ENCODE assay signal across 23 mouse cellular contexts in the genomic region with DNA sequence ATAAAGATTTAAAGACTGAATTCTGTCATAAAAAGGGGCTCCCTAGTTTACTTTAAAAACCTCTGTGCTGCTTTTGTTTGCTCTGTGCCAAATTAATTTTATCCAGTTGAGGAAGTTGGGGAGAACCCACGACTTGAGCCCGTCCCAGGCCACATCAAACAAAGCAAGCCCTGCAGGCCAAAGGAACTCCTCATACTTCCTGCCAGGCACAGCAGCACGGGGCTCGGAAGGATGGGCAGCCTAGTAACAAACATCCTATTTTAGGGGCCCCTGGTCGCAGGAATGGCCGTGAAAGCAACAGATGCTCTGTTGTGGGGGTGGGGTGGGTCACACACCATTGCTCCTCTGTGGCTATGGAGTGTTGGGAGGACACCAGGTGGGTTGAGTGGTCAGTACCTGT. TPM values are rescaled to one million over a fixed set of nuclear protein-coding genes. Genes with fewer than 3 reads are reported as not detected.
A peak's percentile ranks its signal among the peaks of the same experiment; 100 is the strongest.
DNase-seq lines count a peak whose midpoint lies in the region; ATAC-seq and TF ChIP-seq lines count a peak whose summit lies in the region.
"Had no signal": no experiment of that assay in that cellular context is flagged by ENCODE, and none has a peak within 500 bp of the region (broad histone marks: within the 10 kb centered on the region; RNA-seq: fewer than 3 reads in every experiment).

No protein-coding gene starts in this region.

- no peaks in the 10 kb centered on the region for H3K4me1 ChIP-seq in lung, embryonic 14.5 days (ENCODE audit: insufficient read depth)
- peaks cover 5% of the 10 kb centered on the region for H3K4me1 ChIP-seq in lung, adult 2 months (ENCODE audit: control insufficient read depth, insufficient read depth, low read length)
- H3K4me1 ChIP-seq: embryonic facial prominence, embryonic 10.5 days; hindbrain, embryonic 12.5 days; intestine, embryonic 15.5 days; midbrain, embryonic 10.5 days had no signal

- ATAC-seq in lung, embryonic 14.5 days (ENCODE audit: insufficient read depth), result no peak
- ATAC-seq in granulocyte monocyte progenitor cell, adult 5-6 weeks (replicated peaks; ENCODE audit: poor library complexity, severe bottlenecking), result peak; percentile 71
- peak; percentile 52 for ATAC-seq in megakaryocyte, adult 5-6 weeks (ENCODE audit: poor library complexity, severe bottlenecking)
- ATAC-seq: CD4-positive, CD25-positive, alpha-beta regulatory T cell, adult 4 months; forebrain, embryonic 14.5 days; intestine, embryonic 15.5 days had no signal

- TF ChIP-seq CTCF in lung, embryonic 14.5 days (IDR thresholded peaks at IDR 0.05; ENCODE audit: low read depth), result no peak
- TF ChIP-seq CTCF in lung, adult 2 months (IDR thresholded peaks at IDR 0.05; ENCODE audit: insufficient read depth, low read length), result no peak

- no peak overlapping the region for H3K27ac ChIP-seq in lung, embryonic 14.5 days (ENCODE audit: low read depth)
- H3K27ac ChIP-seq: embryonic facial prominence, embryonic 10.5 days; heart, embryonic 15.5 days; hindbrain, embryonic 12.5 days; intestine, embryonic 15.5 days; limb, embryonic 12.5 days; liver, embryonic 14.5 days; midbrain, embryonic 10.5 days had no signal

- 50% methylated on average over 6 of the region's 6 CpGs for WGBS in lung, embryonic 14.5 days
- WGBS in lung, adult 2 months, result 31% methylated on average over 6 of the region's 6 CpGs

- peak; percentile 16 for DNase-seq in lung, embryonic 14.5 days
- DNase-seq in lung, adult 2 months, result no peak
- peak; percentile 12 to 61 for DNase-seq in kidney, postnatal 25 days
- DNase-seq in layer of hippocampus, postnatal 36 days, result no peak
- no peak for DNase-seq in frontal cortex, postnatal 14 days (ENCODE audit: low spot score in 2 of 2)
- no peak for DNase-seq in right cerebral cortex, postnatal 10 days (ENCODE audit: low spot score in 2 of 2)
- DNase-seq: adrenal gland, adult 2 months; cerebellum, adult 11-12 months; cerebellum, postnatal 25 days; right cerebral cortex, postnatal 25 days; thymus, postnatal 4 days had no signal

- H3K9me3 ChIP-seq in lung, embryonic 14.5 days (ENCODE audit: low read depth, low read length), result no peaks in the 10 kb centered on the region
- H3K9me3 ChIP-seq: embryonic facial prominence, embryonic 10.5 days; G1E; heart, embryonic 15.5 days; hindbrain, embryonic 12.5 days; intestine, embryonic 15.5 days; limb, embryonic 12.5 days; midbrain, embryonic 10.5 days had no signal

- H3K36me3 ChIP-seq in lung, embryonic 14.5 days (ENCODE audit: insufficient read depth), result no peaks in the 10 kb centered on the region
- H3K36me3 ChIP-seq: embryonic facial prominence, embryonic 10.5 days; G1E; heart, embryonic 15.5 days; hindbrain, embryonic 12.5 days; intestine, embryonic 15.5 days; limb, embryonic 12.5 days; midbrain, embryonic 10.5 days had no signal

- no peaks in the 10 kb centered on the region for H3K27me3 ChIP-seq in lung, embryonic 14.5 days (ENCODE audit: insufficient read depth, low read length)
- H3K27me3 ChIP-seq: heart, embryonic 15.5 days; hindbrain, embryonic 12.5 days; intestine, embryonic 15.5 days; limb, embryonic 12.5 days had no signal

- no peak overlapping the region for H3K4me2 ChIP-seq in lung, embryonic 14.5 days
- H3K4me2 ChIP-seq: heart, embryonic 15.5 days; hindbrain, embryonic 12.5 days; intestine, embryonic 15.5 days; limb, embryonic 12.5 days had no signal

- H3K9ac ChIP-seq in lung, embryonic 14.5 days, result no peak overlapping the region
- H3K9ac ChIP-seq: heart, embryonic 15.5 days; hindbrain, embryonic 12.5 days; intestine, embryonic 15.5 days; limb, embryonic 12.5 days; liver, embryonic 14.5 days had no signal

- no peak overlapping the region for H3K4me3 ChIP-seq in lung, embryonic 14.5 days (ENCODE audit: low read depth, low read length)
- no peak overlapping the region for H3K4me3 ChIP-seq in lung, adult 2 months (replicated peaks; ENCODE audit: extremely low read depth, low read depth, low read length)
- H3K4me3 ChIP-seq: embryonic facial prominence, embryonic 10.5 days; heart, embryonic 15.5 days; hindbrain, embryonic 12.5 days; intestine, embryonic 15.5 days; limb, embryonic 12.5 days; midbrain, embryonic 10.5 days had no signal

- no peak for TF ChIP-seq POLR2A in lung, adult 2 months (IDR thresholded peaks at IDR 0.05; ENCODE audit: borderline replicate concordance, extremely low read depth, low read depth, low read length)

RNA-seq across cellular contexts. Expression of gene St3gal5, which starts 45.6 kb away (rescaled TPM):
- polyA plus RNA-seq in lung, embryonic 14.5 days (2014; fragmentation: Nextera tagmentation; extraction: Ambion mirVana), result 33.8 and 36.5 TPM in 2 replicates
- polyA plus RNA-seq in lung, adult 2 months (2012; rRNA removed), result 26.7 and 28.3 TPM in 2 replicates
- total RNA-seq in granulocyte monocyte progenitor cell, adult 5-6 weeks (2014; fragmentation: Nextera tagmentation), result 2.6 TPM in 1 of 2 replicates, not detected in the other
- 10.9 and 11.0 TPM in 2 replicates for total RNA-seq in granulocyte monocyte progenitor cell, adult 5-6 weeks (2017)
- total RNA-seq in megakaryocyte, adult 5-6 weeks (2015), result 57.9 and 69.2 TPM in 2 replicates
- total RNA-seq in megakaryocyte, adult 5-6 weeks (2017), result 73.5 and 121 TPM in 2 replicates
- total RNA-seq in layer of hippocampus, postnatal 36 days (2021), result 10 to 100 TPM; 97.7 to 99.5 TPM

Comparison
In these comparisons a context has a peak if more than half of its experiments do, and no peak if none do; other contexts are left out.
1. DNase-seq: peak in lung, embryonic 14.5 days (single experiment) and kidney, postnatal 25 days (2 of 2); none in lung, adult 2 months (single experiment), layer of hippocampus, postnatal 36 days (0 of 2), frontal cortex, postnatal 14 days (0 of 2) and right cerebral cortex, postnatal 10 days (0 of 2).
2. RNA of gene St3gal5, which starts 45.6 kb away (total RNA-seq): 97.7 to 99.5 TPM in layer of hippocampus, postnatal 36 days and 57.9 to 121 TPM in megakaryocyte, adult 5-6 weeks; 2.6 to 11.0 TPM in granulocyte monocyte progenitor cell, adult 5-6 weeks; every median in the first group is over 4 times any median in the second.